Mouse (Mus musculus) bone marrow macrophage, adult 2 months (primary cell): ENCODE data around the gene Fancd2.

Experiments
- CTCF ChIP-seq: IDR thresholded peaks from 2 replicates; pipeline ENCODE4 v1.5.1; 2012; ENCODE audit warnings: low read depth, mild to moderate bottlenecking, low read length, moderate library complexity
- POLR2A ChIP-seq: IDR thresholded peaks from 2 replicates; pipeline ENCODE4 v1.6.1; 2012; ENCODE audit warnings: mild to moderate bottlenecking, low read depth, low read length, borderline replicate concordance

DNA sequence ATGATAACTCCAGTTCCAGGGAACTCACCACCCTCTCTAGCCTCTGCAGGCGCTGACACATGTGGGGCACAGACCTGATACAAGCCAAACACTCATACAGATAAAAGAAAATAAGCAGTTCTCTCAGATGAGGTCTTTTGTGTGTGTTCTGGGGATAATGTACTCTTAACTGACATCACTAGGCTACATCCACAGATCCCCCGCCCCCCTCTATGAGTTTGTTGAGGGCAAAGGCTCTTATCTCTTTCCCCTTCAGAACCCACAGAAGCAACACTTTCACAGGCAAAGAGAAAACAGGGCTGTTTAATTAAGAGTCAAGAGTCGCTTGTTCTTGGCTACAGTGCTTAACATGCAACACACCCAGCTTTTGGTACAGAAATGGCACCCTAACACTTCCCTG is 16.9 kb upstream of the Fancd2 start:
- no peak for TF ChIP-seq POLR2A
- TF ChIP-seq CTCF: no peak
